Mouse (Mus musculus): ENCODE results near the gene Gse1.

- TF ChIP-seq CTCF (IDR thresholded peaks at IDR 0.05; ENCODE audit: control insufficient read depth, insufficient read depth, low read length) = no peak
- TF ChIP-seq POLR2A (IDR thresholded peaks at IDR 0.05; ENCODE audit: borderline replicate concordance, control insufficient read depth, low read depth, low read length) = no peak
Measured at GRCm38 (mm10) chr8:120376215-120376614, 148.0 kb downstream of the Gse1 start.
